Mouse (Mus musculus) pancreas, adult 10 weeks (tissue): Measurements from ENCODE around the gene Oit1. TPM values are rescaled to one million over a fixed set of nuclear protein-coding genes. Genes with fewer than 3 reads are reported as not detected.

Experiments
- polyA plus RNA-seq: library from polyadenylated mRNA; stranded (reverse); fragments of 350-450 nt; fragmentation: Illumina TruSeq; extraction: RNeasy Lipid Tissue Mini Kit (QIAGEN cat#74804); gene quantifications from one replicate; pipeline ENCODE4 v1.2.3, GENCODE M21; 2015; ENCODE audit warnings: low read depth, low replicate concordance; ENCODE audit not compliant: insufficient read depth

Gene Oit1
- polyA plus RNA-seq = not detected

GRCm38 (mm10) chr14:8378685-8379313 lies at the start of gene Oit1:
Gene Oit1 (minus strand): TSS chr14:8378754.

GRCm38 (mm10) chr14:8317194-8318097 lies 61.1 kb downstream of the Oit1 start, which contains the start of gene Fam107a:
Gene Fam107a (minus strand): TSS chr14:8318023.

Other genes starting within 250 kb of the Oit1 start
- 35.8 TPM for gene Pdhb, start 205.7 kb downstream of the Oit1 start, polyA plus RNA-seq
- 7.1 TPM for gene Kctd6, start 164.6 kb downstream of the Oit1 start, polyA plus RNA-seq
- gene Acox2, start 119.4 kb downstream of the Oit1 start, polyA plus RNA-seq = not detected
- gene Fam107a, start 60.7 kb downstream of the Oit1 start, polyA plus RNA-seq = 1.9 TPM